Comparison of ENCODE assay signal across 12 mouse cellular contexts in the genomic region with DNA sequence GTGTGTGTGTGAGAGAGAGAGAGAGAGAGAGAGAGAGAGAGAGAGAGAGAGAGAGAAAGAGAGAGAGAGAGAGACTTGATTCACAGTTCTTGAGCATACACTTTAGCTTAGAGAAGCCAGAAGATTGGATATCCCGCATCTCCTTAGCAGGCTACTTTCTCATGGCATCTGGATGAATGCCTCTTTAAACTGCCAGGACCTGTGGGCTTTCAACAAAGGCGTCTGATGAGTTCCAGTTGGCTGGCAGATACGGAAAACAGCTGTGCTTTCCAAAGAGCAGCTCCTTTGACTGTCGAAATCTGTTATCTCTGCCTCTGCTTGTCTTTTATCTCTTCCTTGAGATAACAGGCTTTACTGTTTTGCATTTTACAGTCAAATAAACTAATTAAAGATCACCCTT. TPM values are rescaled to one million over a fixed set of nuclear protein-coding genes. Genes with fewer than 3 reads are reported as not detected.
DNase-seq lines count a peak whose midpoint lies in the region; ATAC-seq and TF ChIP-seq lines count a peak whose summit lies in the region.
"Had no signal": no experiment of that assay in that cellular context is flagged by ENCODE, and none has a peak within 500 bp of the region (broad histone marks: within the 10 kb centered on the region; RNA-seq: fewer than 3 reads in every experiment).

No protein-coding gene starts in this region.

- no peak for DNase-seq in forebrain, embryonic 11.5 days (ENCODE audit: low spot score)
- DNase-seq in limb, embryonic 14.5 days (ENCODE audit: low spot score) = peak; percentile 39
- no peak for DNase-seq in limb, embryonic 10.5 days (ENCODE audit: low spot score)
- no peak for DNase-seq in left cerebral cortex, postnatal 36 days (ENCODE audit: low spot score in 2 of 2)
- no peak for DNase-seq in testis, postnatal 14 days (ENCODE audit: low spot score)
- DNase-seq: cerebellum, adult 18-20 months had no signal

- peak overlapping the region; percentile 47 for H3K27ac ChIP-seq in forebrain, embryonic 15.5 days (replicated peaks)
- H3K27ac ChIP-seq in forebrain, embryonic 11.5 days (ENCODE audit: low read depth, low read length) = no peak overlapping the region
- H3K27ac ChIP-seq in limb, embryonic 14.5 days (replicated peaks; ENCODE audit: low read depth, low read length) = no peak overlapping the region
- no peak overlapping the region for H3K27ac ChIP-seq in limb, embryonic 10.5 days
- H3K27ac ChIP-seq in forebrain, embryonic 16.5 days (ENCODE audit: low read length) = no peak overlapping the region
- H3K27ac ChIP-seq in midbrain, embryonic 16.5 days (ENCODE audit: low read length) = 0 out of 2 replicates have a peak overlapping the region, but pooled peaks have one; percentile 17
- H3K27ac ChIP-seq: hindbrain, embryonic 15.5 days; limb, embryonic 12.5 days; neural tube, embryonic 13.5 days had no signal

- 0 out of 2 replicates have a peak, but pooled peaks have one; percentile 32 for ATAC-seq in forebrain, embryonic 15.5 days (replicated peaks)
- no peak for ATAC-seq in forebrain, embryonic 11.5 days (replicated peaks; ENCODE audit: low FRiP score)
- no peak for ATAC-seq in limb, embryonic 14.5 days (ENCODE audit: low FRiP score, low read depth)
- peak; percentile 47; the same call in 1 of the 2 replicates for ATAC-seq in forebrain, embryonic 16.5 days
- ATAC-seq in midbrain, embryonic 16.5 days = no peak

- H3K9ac ChIP-seq in forebrain, embryonic 15.5 days (replicated peaks) = no peak overlapping the region
- H3K9ac ChIP-seq in forebrain, embryonic 11.5 days (ENCODE audit: low read length) = no peak overlapping the region
- H3K9ac ChIP-seq in limb, embryonic 14.5 days (ENCODE audit: low read depth, low read length, severe bottlenecking) = no peak overlapping the region
- no peak overlapping the region for H3K9ac ChIP-seq in forebrain, embryonic 16.5 days (replicated peaks; ENCODE audit: low read depth, low read length)
- H3K9ac ChIP-seq in midbrain, embryonic 16.5 days (ENCODE audit: low read depth, low read length) = no peak overlapping the region
- H3K9ac ChIP-seq: hindbrain, embryonic 15.5 days; limb, embryonic 12.5 days; neural tube, embryonic 13.5 days had no signal

- H3K36me3 ChIP-seq in forebrain, embryonic 15.5 days = no peaks in the 10 kb centered on the region
- H3K36me3 ChIP-seq in forebrain, embryonic 11.5 days (ENCODE audit: control insufficient read depth, insufficient read depth, low read length) = no peaks in the 10 kb centered on the region
- H3K36me3 ChIP-seq in limb, embryonic 14.5 days (ENCODE audit: control insufficient read depth, insufficient read depth, low read length) = no peaks in the 10 kb centered on the region
- no peaks in the 10 kb centered on the region for H3K36me3 ChIP-seq in limb, embryonic 10.5 days
- H3K36me3 ChIP-seq in forebrain, embryonic 16.5 days (ENCODE audit: control insufficient read depth, insufficient read depth) = no peaks in the 10 kb centered on the region
- no peaks in the 10 kb centered on the region for H3K36me3 ChIP-seq in midbrain, embryonic 16.5 days (ENCODE audit: control insufficient read depth, insufficient read depth, low read length)
- H3K36me3 ChIP-seq: hindbrain, embryonic 15.5 days; limb, embryonic 12.5 days; neural tube, embryonic 13.5 days had no signal

- H3K27me3 ChIP-seq in forebrain, embryonic 15.5 days = no peaks in the 10 kb centered on the region
- H3K27me3 ChIP-seq in forebrain, embryonic 11.5 days (ENCODE audit: control insufficient read depth, insufficient read depth, low read length) = no peaks in the 10 kb centered on the region
- H3K27me3 ChIP-seq in limb, embryonic 14.5 days (ENCODE audit: control insufficient read depth, insufficient read depth, low read length) = no peaks in the 10 kb centered on the region
- H3K27me3 ChIP-seq in limb, embryonic 10.5 days (ENCODE audit: low read depth, poor library complexity, severe bottlenecking) = no peaks in the 10 kb centered on the region
- H3K27me3 ChIP-seq in forebrain, embryonic 16.5 days (replicated peaks; ENCODE audit: control insufficient read depth, insufficient read depth, low read length) = no peaks in the 10 kb centered on the region
- H3K27me3 ChIP-seq in midbrain, embryonic 16.5 days (ENCODE audit: control insufficient read depth, insufficient read depth, low read depth, low read length) = no peaks in the 10 kb centered on the region
- H3K27me3 ChIP-seq: hindbrain, embryonic 15.5 days; limb, embryonic 12.5 days; neural tube, embryonic 13.5 days had no signal

- H3K4me1 ChIP-seq in forebrain, embryonic 15.5 days = peaks cover 3% of the 10 kb centered on the region
- no peaks in the 10 kb centered on the region for H3K4me1 ChIP-seq in forebrain, embryonic 11.5 days (replicated peaks; ENCODE audit: control insufficient read depth, insufficient read depth, low read length)
- H3K4me1 ChIP-seq in limb, embryonic 14.5 days (ENCODE audit: control insufficient read depth, insufficient read depth, low read length) = no peaks in the 10 kb centered on the region
- H3K4me1 ChIP-seq in limb, embryonic 10.5 days = no peaks in the 10 kb centered on the region
- H3K4me1 ChIP-seq in forebrain, embryonic 16.5 days (replicated peaks; ENCODE audit: control insufficient read depth, insufficient read depth, low read length) = no peaks in the 10 kb centered on the region
- H3K4me1 ChIP-seq in midbrain, embryonic 16.5 days (ENCODE audit: control insufficient read depth, insufficient read depth, low read length) = peaks cover 4% of the 10 kb centered on the region; the same call in 1 of the 2 replicates
- H3K4me1 ChIP-seq: hindbrain, embryonic 15.5 days; limb, embryonic 12.5 days; neural tube, embryonic 13.5 days had no signal

- no peak overlapping the region for H3K4me3 ChIP-seq in forebrain, embryonic 15.5 days
- no peak overlapping the region for H3K4me3 ChIP-seq in forebrain, embryonic 11.5 days (ENCODE audit: low read depth, low read length)
- H3K4me3 ChIP-seq in limb, embryonic 14.5 days (replicated peaks; ENCODE audit: low read length) = no peak overlapping the region
- H3K4me3 ChIP-seq in limb, embryonic 10.5 days = no peak overlapping the region
- H3K4me3 ChIP-seq in forebrain, embryonic 16.5 days (replicated peaks; ENCODE audit: low read length) = no peak overlapping the region
- no peak overlapping the region for H3K4me3 ChIP-seq in midbrain, embryonic 16.5 days (ENCODE audit: low read depth, low read length)
- H3K4me3 ChIP-seq: hindbrain, embryonic 15.5 days; limb, embryonic 12.5 days; neural tube, embryonic 13.5 days had no signal

- 4% methylated on average over 4 of the region's 4 CpGs for WGBS in forebrain, embryonic 15.5 days
- 3% methylated on average over 4 of the region's 4 CpGs for WGBS in forebrain, embryonic 11.5 days
- 6% methylated on average over 4 of the region's 4 CpGs for WGBS in limb, embryonic 14.5 days
- 4% methylated on average over 4 of the region's 4 CpGs for WGBS in limb, embryonic 10.5 days
- 2% methylated on average over 4 of the region's 4 CpGs for WGBS in forebrain, embryonic 16.5 days
- WGBS in midbrain, embryonic 16.5 days = 0% methylated on average over 4 of the region's 4 CpGs

- intact Hi-C loops in left cerebral cortex, postnatal 36 days (cut with DNase I) = no loop called here

- no peak for TF ChIP-seq POLR2A in limb, embryonic 14.5 days (IDR thresholded peaks at IDR 0.05; ENCODE audit: borderline replicate concordance, extremely low read depth, insufficient read depth, insufficient read length)

- no peak overlapping the region for H3K4me2 ChIP-seq in forebrain, embryonic 15.5 days (replicated peaks)
- no peak overlapping the region for H3K4me2 ChIP-seq in forebrain, embryonic 11.5 days (ENCODE audit: low read depth, low read length, severe bottlenecking)
- no peak overlapping the region for H3K4me2 ChIP-seq in limb, embryonic 14.5 days (replicated peaks; ENCODE audit: low read depth, low read length, severe bottlenecking)
- no peak overlapping the region for H3K4me2 ChIP-seq in forebrain, embryonic 16.5 days (ENCODE audit: low read length)
- no peak overlapping the region for H3K4me2 ChIP-seq in midbrain, embryonic 16.5 days (ENCODE audit: low read length)
- H3K4me2 ChIP-seq: hindbrain, embryonic 15.5 days; limb, embryonic 12.5 days; neural tube, embryonic 13.5 days had no signal

- no peaks in the 10 kb centered on the region for H3K9me3 ChIP-seq in forebrain, embryonic 15.5 days
- no peaks in the 10 kb centered on the region for H3K9me3 ChIP-seq in forebrain, embryonic 11.5 days (ENCODE audit: control insufficient read depth, low read length)
- no peaks in the 10 kb centered on the region for H3K9me3 ChIP-seq in limb, embryonic 14.5 days (ENCODE audit: control insufficient read depth, low read length)
- no peaks in the 10 kb centered on the region for H3K9me3 ChIP-seq in limb, embryonic 10.5 days (replicated peaks)
- H3K9me3 ChIP-seq in forebrain, embryonic 16.5 days (ENCODE audit: control insufficient read depth, low read length) = no peaks in the 10 kb centered on the region
- H3K9me3 ChIP-seq in midbrain, embryonic 16.5 days (replicated peaks; ENCODE audit: control insufficient read depth, low read length, poor library complexity, severe bottlenecking) = no peaks in the 10 kb centered on the region
- H3K9me3 ChIP-seq: hindbrain, embryonic 15.5 days; limb, embryonic 12.5 days; neural tube, embryonic 13.5 days had no signal

RNA-seq across cellular contexts. Expression of gene Cxcr4, which starts 59.5 kb away (rescaled TPM):
- 10.7 and 11.0 TPM in 2 replicates for polyA plus RNA-seq in forebrain, embryonic 15.5 days (2015; fragmentation: Nextera tagmentation; extraction: Ambion mirVana)
- polyA plus RNA-seq in forebrain, embryonic 11.5 days (2014; fragmentation: Nextera tagmentation; extraction: Ambion mirVana) = 9.0 and 10.0 TPM in 2 replicates
- 28.6 and 37.5 TPM in 2 replicates for polyA plus RNA-seq in limb, embryonic 14.5 days (2012; rRNA removed)
- polyA plus RNA-seq in limb, embryonic 14.5 days (2014; fragmentation: Nextera tagmentation; extraction: Ambion mirVana) = 2.9 and 3.6 TPM in 2 replicates
- 1.8 and 2.1 TPM in 2 replicates for polyA plus RNA-seq in limb, embryonic 10.5 days (2016; fragmentation: Nextera tagmentation; extraction: Ambion mirVana)
- polyA plus RNA-seq in forebrain, embryonic 16.5 days (2015; fragmentation: Nextera tagmentation; extraction: Ambion mirVana) = 11.3 and 14.4 TPM in 2 replicates
- 4.0 and 5.6 TPM in 2 replicates for polyA plus RNA-seq in midbrain, embryonic 16.5 days (2015; fragmentation: Nextera tagmentation; extraction: Ambion mirVana)
- 1 to 10 TPM; 1.5 to 1.6 TPM for total RNA-seq in left cerebral cortex, postnatal 36 days (2021)

Comparison
In these comparisons a context has a peak if more than half of its experiments do, and no peak if none do; other contexts are left out.
1. ATAC-seq: peak in forebrain, embryonic 15.5 days (single experiment) and forebrain, embryonic 16.5 days (single experiment); none in forebrain, embryonic 11.5 days (single experiment), limb, embryonic 14.5 days (single experiment) and midbrain, embryonic 16.5 days (single experiment).
2. H3K27ac ChIP-seq: peak in forebrain, embryonic 15.5 days (single experiment) and midbrain, embryonic 16.5 days (single experiment); none in forebrain, embryonic 11.5 days (single experiment), limb, embryonic 14.5 days (single experiment), limb, embryonic 10.5 days (single experiment) and forebrain, embryonic 16.5 days (single experiment).